Mouse (Mus musculus): Measurements from ENCODE around the gene Ank. TPM values are rescaled to one million over a fixed set of nuclear protein-coding genes. Genes with fewer than 3 reads are reported as not detected.
"Not testable (repeated sequence)": the region's sequence is repeated elsewhere in the genome, so short reads cannot be mapped to it uniquely, and the experiment has no call there.

The Ank gene
- polyA plus RNA-seq, 1 experiment, result 29.7 TPM

- DNase-seq (ENCODE audit: low read depth, low spot score), result no peak
- 47% methylated on average over 8 of the region's 8 CpGs for WGBS
Measured at GRCm38 (mm10) chr15:27465391-27466005, 979 bp upstream of the Ank start.

GRCm38 (mm10) chr15:27467081-27467491 lies 609 bp downstream of the Ank start:
- WGBS, result under 1% methylated on average over 25 of the region's 25 CpGs
- DNase-seq (ENCODE audit: low read depth, low spot score), result no peak

- 32% methylated on average over 7 of the region's 7 CpGs for WGBS
- DNase-seq (ENCODE audit: low read depth, low spot score), result no peak
Measured at GRCm38 (mm10) chr15:27467641-27468040, 1.2 kb downstream of the Ank start.

- 63% methylated on average over 4 of the region's 4 CpGs for WGBS
- DNase-seq (ENCODE audit: low read depth, low spot score), result no peak
Measured at GRCm38 (mm10) chr15:27468822-27469488, 2.5 kb downstream of the Ank start.

DNA sequence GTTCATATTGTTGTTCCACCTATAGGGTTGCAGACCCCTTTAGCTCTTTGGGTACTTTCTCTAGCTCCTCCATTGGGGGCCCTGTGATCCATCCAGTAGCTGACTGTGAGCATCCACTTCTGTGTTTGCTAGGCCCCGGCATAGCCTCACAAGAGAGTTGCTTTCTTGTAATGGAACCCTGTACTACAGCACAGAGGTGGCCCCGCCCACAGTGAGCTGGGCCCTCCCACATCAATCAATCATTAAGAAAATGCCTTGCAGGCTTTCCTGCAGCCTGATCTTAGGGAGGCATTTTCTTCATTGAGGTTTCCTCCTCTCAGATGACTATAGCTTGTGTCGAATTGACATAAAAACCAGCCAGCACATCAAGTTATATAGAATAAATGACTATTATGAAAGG lies 3.9 kb downstream of the Ank start:
- 88% methylated on average over 3 of the region's 3 CpGs for WGBS
- not testable (repeated sequence) for DNase-seq (ENCODE audit: low read depth, low spot score)

DNA sequence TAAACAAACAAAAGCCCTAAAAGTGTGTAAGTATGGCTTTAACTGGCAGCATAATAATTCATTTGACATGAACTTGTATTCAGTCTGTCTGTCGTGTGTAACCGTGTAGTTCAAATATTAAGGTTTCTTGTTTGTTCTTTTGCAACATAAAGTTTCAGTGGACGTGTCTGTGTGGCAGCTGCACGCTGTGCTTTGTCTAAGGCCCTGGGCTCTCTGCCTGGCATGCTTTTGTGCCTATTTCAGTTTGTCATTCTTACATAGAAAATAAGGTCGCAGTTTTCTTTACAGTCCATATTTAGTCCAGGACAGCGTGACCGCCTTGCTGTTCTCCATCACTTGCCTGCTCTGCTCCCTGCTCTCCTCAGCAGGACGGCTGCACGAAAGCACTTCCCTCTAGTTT lies 5.8 kb downstream of the Ank start:
- 85% methylated on average over 9 of the region's 9 CpGs for WGBS
- no peak for DNase-seq (ENCODE audit: low read depth, low spot score)

DNA sequence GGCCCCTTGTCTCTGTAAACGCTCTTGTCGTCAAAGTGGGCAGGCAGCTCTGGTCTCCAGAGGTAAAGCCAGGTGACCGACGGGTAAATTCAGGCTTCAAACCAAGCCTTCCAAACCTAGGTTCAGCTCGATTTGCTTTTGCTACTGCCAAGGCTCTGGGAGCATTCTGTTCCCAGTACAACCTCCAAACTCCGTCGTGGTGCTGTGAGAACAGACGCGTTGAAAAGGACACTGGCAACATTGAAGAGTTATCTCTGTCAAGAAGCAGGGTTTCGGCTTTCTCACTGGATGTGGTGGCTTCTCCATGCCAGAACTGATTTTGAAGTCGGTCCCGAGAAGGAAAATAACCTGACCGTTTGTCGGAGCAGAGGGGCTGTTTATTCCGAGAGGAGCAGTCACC lies 9.5 kb downstream of the Ank start:
- no peak for DNase-seq (ENCODE audit: low read depth, low spot score)
- WGBS, result 87% methylated on average over 15 of the region's 15 CpGs

DNA sequence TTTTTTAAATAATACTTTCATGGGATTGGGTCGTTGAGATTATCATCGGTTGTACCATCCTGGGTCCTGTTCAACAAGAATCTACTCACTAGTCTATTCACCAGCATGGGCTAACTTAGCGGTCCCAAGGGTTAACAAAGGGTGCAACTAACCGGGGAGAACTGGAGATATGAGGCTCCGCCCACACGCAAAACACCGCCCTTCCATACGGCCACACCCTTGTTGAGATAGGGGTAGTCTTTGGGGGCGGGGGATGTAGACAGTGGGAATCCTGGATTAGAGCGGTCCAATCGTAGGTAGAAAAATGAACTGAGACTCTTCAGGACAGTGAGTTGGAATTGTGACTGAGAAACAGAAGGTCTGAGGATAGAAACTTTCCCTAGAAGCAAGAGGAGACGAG lies 10.2 kb downstream of the Ank start:
- 75% methylated on average over 12 of the region's 12 CpGs for WGBS

GRCm38 (mm10) chr15:27477159-27477558 lies 10.7 kb downstream of the Ank start:
- no peak for DNase-seq (ENCODE audit: low read depth, low spot score)
- WGBS, result 98% methylated on average over 9 of the region's 9 CpGs

More for the DNA sequence above, 10.2 kb downstream of the Ank start:
- DNase-seq (ENCODE audit: low read depth, low spot score), result no peak

DNA sequence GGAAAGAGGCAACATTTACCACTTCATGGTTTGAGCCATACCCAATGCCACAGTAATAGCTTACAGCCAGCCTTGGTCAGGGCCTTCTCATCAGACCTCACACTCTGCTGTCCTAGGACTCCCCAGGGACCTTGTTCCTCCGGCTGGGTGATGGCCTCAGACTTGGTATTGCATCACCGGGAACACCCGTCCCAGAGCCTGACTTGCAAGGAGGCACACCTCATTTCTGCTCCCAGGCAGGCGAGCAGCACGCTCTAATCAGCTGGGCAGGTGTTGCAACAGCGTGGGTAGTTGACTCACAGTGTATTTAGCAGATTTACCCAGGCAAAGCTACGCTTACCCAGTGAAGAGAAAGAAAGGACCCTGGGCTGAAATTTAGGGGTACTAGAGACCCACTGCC lies 11.2 kb downstream of the Ank start:
- no peak for DNase-seq (ENCODE audit: low read depth, low spot score)
- 26% methylated on average over 7 of the region's 7 CpGs for WGBS

GRCm38 (mm10) chr15:27480333-27481015 lies 14.0 kb downstream of the Ank start:
- no peak for DNase-seq (ENCODE audit: low read depth, low spot score)
- WGBS, result 93% methylated on average over 4 of the region's 4 CpGs

GRCm38 (mm10) chr15:27481956-27482355 lies 15.5 kb downstream of the Ank start:
- WGBS, result 61% methylated on average over 4 of the region's 4 CpGs

DNA sequence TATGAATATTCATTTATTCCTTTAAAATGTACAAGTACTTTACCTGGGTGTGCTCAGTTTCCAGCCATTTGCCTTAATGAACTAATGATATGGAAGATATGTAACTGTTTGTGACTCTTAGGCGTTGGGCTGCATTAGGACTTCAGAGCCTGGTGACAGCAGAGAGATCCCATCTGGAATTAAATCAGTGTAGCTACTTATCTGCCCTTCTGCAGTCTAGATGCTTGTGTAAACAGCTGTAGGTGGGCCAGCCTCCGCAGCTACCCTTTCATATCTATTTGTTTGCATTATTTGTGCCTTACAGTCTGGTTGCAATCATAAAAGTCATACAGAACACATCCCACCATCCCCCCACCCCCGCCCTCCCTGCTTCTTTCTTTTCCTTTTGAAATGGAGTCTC lies 16.7 kb downstream of the Ank start:
- no peak for DNase-seq (ENCODE audit: low read depth, low spot score)
- 60% methylated on average over 3 of the region's 3 CpGs for WGBS

More at GRCm38 (mm10) chr15:27481956-27482355, 15.5 kb downstream of the Ank start:
- DNase-seq (ENCODE audit: low read depth, low spot score), result no peak

GRCm38 (mm10) chr15:27485567-27486278 lies 19.2 kb downstream of the Ank start:
- WGBS, result 29% methylated on average over 12 of the region's 12 CpGs
- DNase-seq (ENCODE audit: low read depth, low spot score), result no peak

DNA sequence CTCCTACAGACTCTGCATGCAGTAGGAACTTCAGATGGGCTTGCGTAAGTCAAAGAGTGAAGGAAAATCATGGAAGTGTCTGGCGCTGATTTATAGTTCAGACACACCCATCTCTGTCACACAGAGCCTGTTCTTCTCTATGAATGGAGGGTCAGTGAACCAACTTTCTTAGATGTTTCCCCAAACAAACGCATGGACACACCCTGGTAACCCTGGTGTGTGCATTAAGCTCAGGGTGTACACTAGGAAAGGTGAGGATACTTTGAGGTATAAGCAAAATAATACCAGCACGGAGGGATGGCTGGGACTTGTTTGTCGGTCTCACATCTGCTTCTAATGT lies 19.8 kb downstream of the Ank start:
- no peak for DNase-seq (ENCODE audit: low read depth, low spot score)
- 33% methylated on average over 5 of the region's 5 CpGs for WGBS

GRCm38 (mm10) chr15:27487059-27487458 lies 20.6 kb downstream of the Ank start:
- DNase-seq (ENCODE audit: low read depth, low spot score), result no peak
- 42% methylated on average over 8 of the region's 8 CpGs for WGBS

GRCm38 (mm10) chr15:27488042-27488441 lies 21.6 kb downstream of the Ank start:
- 47% methylated on average over 10 of the region's 10 CpGs for WGBS
- DNase-seq (ENCODE audit: low read depth, low spot score), result no peak

DNA sequence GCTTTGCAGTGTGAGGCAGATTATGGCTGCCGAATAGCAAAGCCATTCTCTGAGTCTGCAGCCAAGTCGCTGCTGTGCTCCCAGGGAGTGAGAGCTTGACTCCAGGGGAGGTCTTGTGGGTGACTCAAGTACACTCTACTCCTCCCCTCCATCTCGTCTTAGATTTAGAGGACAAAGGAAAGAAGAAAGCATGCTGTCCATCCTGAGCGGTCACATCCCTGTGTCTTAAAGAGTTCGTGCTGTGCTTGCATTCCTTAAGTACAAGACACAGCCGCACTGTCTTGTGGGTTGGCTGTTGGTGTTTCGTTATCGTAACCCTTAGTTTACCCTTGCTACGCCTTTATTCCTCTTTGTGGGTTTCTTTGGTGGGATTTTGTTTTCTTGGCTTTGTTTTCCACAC lies 24.2 kb downstream of the Ank start:
- WGBS, result 77% methylated on average over 9 of the region's 9 CpGs
- DNase-seq (ENCODE audit: low read depth, low spot score), result no peak

GRCm38 (mm10) chr15:27491425-27492070 lies 25.1 kb downstream of the Ank start:
- DNase-seq (ENCODE audit: low read depth, low spot score), result no peak
- 55% methylated on average over 8 of the region's 8 CpGs for WGBS

DNA sequence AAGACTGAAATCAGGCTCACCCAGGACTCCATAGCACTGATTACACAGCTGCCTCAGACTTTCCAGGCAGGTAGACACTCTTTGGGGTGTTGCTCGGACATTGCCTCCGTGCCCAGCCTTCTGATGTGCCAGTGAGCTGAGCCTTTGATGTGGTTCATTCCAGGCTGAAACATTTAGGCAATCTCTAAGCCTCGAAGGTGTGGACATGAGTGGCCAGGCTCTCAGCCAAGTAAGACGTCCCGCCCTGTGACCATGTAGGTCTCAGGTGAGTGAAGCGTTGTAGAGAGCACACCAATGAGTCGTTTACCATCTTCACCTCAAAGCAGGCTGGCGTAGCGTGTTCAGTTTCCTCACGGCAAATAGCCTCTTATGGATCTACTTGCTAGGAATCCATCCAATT lies 25.7 kb downstream of the Ank start:
- WGBS, result 26% methylated on average over 10 of the region's 10 CpGs
- DNase-seq (ENCODE audit: low read depth, low spot score), result no peak

All from large intestine, adult 2 months (tissue).